Mouse (Mus musculus) right cerebral cortex, adult 2 months (tissue): ENCODE results near the gene Ilf2.
A peak's percentile ranks its signal among the peaks of the same experiment; 100 is the strongest.

ENCODE experiments used
- DNase-seq, 2 experiments: peaks; one replicate each; pipeline ENCODE4 v3.0.0; 2021 to 2022; ENCODE audit warnings: low spot score in 2 of 2

Ilf2 gene

DNA sequence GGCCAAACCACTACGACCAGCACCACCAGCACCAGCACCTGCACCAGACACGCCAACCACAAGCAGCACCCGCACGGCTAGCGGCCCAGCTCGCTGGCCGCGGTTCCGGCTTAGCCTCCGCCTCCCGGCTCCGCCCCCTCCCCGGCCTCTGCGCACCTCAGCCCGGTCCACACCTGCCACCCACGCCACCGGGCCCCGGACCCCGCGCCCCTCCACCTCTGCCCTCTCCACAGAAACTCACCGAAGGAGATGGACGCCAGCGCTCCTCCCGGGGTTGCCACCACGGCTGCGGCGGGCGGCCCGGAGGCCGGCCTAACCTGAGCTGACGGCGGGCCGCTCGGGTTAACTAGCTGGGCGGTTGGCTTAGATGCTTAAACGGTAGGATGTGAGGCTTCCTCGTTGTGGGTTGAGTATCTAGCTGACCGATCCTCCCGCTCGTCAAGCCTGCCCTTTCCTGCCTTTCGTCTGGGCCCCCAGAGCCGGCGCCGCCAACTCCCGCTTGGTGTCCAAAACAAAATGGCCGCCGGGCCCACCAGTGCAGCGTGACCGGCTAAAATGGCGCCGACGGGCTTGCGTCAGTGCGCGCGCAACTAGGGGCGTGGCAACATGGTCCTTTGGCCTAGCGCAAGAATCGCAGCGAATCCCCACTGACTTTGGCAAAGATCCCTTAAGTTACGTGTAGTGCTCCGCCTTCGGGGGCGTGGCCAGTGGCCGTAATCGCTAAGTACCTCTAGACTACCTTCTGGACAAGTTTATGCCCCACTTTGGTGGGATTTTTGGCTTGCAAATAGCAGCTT lies 33.2 kb downstream of the Ilf2 start, which contains the start of gene Chtop:
Gene Chtop, minus strand, starts transcription at position 549 of the 797 bp plus-strand sequence.
- DNase-seq = peak; percentile 99 to 100

DNA sequence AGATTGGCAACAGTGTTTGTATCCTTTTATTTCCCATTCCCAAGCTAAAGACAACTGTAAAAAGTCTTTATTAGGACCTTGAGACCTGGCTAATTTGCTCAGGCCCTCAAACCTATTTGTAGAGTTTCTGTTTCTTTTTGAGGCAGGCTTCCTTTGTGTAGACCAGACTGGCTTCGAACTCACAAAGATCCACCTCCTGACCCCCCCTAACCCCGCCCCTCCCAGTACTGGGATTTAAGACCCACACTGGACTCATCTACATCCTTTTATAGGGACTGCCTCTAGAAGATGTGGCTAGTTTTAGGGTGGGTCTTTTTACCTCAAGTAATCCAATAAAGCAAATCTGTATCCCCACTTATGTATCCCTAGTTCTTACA lies 33.8 kb downstream of the Ilf2 start:
- no peak for DNase-seq

DNA sequence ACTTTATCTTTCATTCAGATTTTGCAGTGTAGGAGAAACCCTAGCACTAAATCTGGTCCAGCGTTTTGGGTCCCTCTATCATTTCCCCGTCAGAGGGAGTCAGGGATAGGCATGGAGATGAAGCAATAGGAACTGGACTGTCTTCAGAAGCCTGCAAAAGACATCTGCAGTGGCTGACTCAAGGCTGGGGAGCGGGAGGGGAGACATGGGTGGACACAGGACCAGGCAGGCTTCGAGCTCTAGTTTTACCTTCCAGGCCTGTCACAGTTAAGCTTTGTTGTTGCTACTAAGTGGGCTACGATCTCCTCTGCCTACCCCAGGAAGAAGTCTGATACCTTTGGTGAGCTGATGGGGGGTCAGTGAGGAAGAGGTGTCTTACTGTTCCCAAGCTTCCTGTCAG lies 36.4 kb downstream of the Ilf2 start:
- DNase-seq = no peak

DNA sequence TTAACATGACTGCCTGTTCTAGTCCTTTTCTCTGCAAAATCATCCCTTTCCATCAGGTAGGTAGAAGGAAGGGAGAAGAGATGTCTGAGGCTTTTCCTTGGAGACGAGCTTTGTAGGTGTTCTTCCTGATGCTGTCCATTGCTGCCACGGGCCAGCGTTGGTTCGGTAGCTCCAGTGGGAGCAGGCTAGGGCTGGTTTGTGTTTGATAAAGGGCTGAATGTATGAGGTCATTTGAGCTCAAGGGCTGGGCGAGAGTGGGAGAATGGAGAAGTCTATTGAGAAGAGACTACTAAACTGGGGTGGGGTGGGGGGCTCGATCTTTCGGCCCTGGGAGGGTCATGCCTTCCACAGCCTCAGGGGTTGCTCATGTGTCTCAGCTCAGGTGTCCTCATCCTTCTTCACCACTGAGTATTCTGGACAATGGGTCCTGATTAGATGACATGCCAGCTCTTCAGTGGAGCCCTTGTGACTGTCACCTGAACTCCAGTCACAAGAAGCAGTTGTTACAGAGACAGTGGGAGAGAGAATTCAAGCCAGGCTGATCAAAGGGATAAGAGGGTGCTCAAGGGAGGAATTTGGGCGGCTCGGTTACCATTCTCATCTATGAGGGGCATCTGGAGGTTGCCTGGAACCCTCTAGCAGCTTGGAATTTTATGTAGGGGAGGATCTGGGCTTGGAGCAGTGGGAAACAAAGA lies 37.2 kb downstream of the Ilf2 start:
- no peak for DNase-seq

DNA sequence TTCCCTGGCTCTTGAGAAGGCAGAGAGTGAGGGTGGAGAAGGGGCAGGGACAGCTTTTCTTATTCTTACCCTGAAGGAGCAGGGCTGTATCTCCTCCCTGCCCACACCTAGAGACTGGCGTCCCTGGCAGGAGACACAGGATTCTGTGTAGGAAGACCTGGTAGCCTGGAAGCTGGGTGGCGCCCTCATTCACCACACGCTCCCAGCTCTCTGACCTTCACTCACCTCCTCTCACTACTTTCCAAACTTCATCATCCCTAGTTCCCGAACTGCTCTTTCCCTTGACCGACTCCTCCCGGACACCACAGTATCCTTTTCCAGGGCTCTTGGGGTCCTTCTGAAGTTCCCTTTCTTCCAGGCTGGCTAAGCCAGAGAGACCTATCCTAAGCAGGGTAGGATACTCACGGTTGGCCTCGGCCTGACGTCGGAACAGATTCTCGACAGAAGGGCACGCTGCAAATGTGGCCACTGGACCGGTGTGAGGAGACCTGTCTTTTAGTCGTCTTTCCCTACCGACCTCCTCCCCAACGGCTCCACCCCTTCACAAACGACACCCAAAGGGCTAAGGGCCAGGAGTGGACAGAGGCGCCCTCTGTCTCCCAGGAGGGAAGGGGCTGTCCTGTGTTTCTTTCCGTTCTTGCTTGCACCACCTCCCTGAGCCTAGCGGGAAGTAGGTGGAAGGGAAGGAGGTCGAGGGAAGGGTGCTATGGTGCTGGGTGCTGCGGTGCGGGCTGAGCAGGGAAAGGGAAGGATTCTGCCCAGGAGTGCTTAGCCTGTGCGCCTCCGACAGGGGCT lies 38.1 kb downstream of the Ilf2 start, which contains the start of the genes S100a1 and S100a13:
Gene S100a1, minus strand, starts transcription at position 597 of the 795 bp plus-strand sequence.
Gene S100a13, plus strand, starts transcription at position 640 of the 795 bp plus-strand sequence.
- DNase-seq = peak in 1 of 2 experiments; percentile 51

DNA sequence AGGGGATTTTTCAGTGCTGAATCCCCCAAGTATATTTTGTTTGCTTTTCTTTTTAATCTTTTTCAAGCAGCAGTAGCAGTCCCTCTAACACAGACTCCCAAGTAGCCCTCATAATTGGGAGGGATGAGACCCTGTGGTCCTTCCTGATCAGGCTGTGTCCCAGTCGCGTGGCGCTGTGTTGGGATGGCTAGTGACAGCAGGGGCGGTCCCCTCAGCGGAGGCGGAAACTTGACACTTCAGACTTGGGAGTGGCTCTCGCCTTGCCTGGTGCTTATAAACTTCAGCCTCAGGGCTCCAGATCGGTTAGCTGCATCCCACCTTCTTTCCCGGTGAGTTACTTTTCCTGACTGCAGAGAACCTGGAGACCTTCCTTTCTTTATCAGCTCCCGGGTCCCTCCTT lies 38.8 kb downstream of the Ilf2 start:
- DNase-seq = no peak

DNA sequence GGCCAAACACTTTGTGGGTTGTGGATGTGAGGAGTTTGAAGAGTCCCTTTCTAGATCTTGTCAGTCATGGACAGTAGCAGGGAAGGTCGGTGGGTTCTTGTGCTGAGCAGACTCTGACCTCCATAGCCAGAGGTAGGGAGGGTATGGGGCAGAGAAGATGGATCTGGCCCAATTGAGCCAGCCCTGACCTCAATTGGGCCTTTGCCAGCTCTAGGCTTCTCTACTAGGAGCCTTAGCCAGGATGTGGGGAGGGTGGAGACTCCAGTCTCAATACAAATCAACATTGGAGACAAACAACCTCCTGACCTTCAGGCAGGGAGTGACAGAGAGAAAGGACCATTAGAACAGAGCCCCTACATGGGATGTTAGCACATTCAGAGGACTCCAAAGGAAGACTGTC lies 39.3 kb downstream of the Ilf2 start:
- DNase-seq = no peak

DNA sequence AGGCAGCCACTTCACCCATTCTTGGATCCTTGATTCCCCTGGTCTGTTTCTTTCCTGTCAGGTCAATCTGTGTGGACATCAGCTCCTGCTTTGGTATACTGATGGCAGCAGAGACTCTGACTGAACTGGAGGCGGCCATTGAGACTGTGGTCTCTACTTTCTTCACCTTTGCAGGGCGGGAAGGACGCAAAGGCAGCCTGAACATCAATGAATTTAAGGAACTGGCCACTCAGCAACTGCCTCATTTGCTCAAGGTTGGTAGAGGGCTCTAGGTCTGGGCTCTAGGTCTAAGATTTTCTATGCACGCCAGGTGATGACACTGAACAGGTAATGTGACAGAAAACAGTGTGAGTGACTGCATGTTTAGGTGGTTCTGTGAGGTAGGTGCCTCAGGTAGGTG lies 39.9 kb downstream of the Ilf2 start:
- DNase-seq = no peak

DNA sequence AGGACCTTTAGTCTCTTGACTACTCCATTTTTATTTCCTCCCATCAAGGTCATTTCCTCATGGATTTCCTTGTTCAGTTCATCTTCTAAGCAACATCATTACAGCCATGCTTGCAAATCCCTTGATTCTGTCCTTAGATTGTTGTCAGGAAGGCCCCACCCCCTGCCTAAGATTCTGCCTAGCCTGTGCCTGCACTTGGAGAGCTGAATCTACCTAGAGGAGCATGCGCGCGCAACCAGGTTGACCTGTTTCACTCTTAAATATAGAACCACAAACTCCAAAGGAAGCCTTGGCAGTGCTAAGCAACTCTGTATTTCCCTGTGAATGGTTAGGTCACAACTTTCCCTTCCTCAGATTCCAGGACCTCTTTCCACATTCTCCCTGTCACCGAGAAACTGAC lies 41.8 kb downstream of the Ilf2 start:
- no peak for DNase-seq

DNA sequence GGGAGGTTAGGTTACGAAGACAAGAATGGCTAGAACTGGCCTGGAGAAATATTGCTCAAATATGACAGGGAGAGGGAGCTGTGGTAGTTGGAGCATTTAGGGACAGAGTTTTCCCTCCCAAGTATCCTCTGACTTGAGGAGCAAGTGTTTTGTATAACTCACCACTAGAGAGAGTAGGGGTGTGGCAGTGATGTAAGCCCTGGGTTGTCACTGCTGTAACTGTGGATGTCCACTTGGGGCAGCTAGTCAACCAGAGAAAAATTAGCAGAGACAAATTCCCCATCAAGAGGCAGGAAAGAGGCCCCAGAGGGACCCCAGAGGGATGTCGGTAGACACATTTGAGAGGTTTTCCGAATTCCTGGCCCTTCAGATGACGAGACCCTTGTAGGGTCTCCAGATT lies 49.5 kb downstream of the Ilf2 start:
- DNase-seq = peak in 1 of 2 experiments; percentile 44

DNA sequence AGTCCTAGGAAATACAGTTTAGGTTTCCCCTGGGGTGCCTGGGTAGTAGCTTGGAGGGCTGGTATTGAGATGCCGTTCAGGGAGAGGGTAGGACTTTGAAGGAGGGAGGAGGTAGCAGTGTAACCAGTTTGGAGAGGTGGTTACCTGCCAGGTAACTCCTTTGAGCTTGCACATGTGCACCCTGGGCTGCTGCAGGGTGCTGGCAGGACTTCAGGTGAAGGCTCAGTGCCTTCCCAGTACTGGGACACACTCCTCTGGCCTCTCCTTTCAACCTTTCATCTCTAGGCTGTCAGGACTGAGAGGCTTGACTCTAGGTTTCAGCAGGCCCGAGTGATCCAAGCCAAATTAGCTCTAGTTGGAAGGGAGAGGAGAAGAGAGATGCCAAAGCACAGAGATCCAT lies 50.1 kb downstream of the Ilf2 start:
- DNase-seq = no peak

DNA sequence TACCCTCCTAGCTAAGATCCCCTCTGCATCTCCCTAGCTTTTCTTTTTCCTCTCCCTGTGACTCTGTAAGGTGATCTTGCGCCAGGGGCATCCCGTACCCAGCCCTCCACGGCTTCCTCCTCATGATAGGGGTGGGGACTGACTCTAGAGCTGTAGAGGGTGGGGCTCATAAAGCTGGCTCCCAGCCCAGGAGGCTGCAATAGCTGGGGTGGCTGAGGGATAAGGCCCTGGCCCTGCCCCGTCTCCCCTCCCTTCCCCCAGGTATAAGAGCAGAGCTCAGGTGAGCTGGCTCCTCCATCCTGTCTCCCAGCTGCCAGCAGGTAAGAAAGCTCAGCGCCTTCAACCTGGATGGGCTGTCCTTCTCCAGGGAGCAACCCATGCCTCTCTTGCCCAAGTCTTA lies 50.7 kb downstream of the Ilf2 start, which contains the start of gene S100a14:
Gene S100a14, plus strand, starts transcription at position 277 of the 400 bp plus-strand sequence.
- no peak for DNase-seq

DNA sequence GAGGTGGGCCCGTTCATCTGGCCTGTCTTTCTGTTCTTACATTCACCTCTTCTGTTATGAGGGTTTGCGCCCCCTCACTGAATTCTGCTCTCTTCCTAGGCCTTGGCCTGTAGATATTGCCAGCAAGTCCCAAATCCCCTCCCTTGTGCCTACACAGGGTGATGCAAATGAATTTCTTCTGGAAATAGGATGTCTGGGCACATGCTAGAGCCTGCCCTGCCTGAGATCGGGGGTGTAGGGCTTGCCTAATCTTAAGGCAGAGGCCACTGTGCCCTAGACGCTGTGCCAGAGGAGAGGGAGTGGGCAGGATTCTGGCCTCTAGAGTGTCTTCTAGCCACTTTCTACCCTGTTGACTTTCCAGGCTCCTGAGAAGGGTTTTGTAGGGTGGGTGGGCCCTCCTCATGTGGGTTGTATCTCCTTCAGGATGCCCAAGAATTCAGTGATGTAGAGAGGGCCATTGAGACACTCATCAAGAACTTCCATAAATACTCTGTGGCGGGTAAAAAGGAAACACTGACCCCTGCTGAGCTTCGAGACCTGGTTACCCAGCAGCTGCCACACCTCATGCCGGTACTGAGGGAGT lies 51.5 kb downstream of the Ilf2 start:
- DNase-seq = no peak

DNA sequence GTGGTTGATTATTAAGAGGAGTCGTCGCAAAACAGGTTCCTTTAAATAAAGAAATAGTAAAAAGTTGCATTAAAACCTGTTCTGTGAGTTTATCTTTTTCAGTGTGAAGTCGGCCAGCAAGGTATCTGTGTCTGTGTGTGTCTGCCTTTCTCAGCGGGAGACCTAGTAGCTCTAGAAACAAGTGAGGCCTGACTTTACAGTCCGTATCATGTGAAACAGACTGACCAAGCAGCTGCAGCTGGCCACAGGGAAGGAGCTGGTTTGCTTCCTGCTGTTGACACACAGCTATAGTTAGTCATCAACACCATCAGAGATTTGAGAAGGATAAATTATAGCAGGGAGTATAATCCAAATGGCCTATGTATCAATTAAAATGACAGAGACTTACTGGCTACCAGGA lies 55.8 kb downstream of the Ilf2 start:
- no peak for DNase-seq

DNA sequence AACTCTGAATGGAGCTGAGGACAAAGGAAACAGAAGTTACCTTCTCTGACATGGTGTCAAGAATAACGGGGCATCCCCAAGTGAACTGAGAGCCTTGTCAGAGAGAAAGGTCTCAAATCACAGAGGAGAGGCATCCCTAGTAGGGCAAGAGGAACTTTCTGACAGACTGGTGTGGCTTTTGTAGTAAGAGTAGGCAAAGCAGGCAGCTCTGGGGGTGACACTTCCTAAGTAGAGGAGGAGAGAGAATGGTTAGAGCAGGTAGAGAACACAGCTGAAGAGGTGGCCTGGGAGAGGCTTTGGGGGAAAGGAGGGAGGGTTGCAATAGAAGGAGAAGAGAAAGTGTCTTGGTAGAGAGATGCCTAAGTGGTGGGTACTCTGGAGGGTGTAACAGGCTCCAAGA lies 59.5 kb downstream of the Ilf2 start:
- DNase-seq = no peak

DNA sequence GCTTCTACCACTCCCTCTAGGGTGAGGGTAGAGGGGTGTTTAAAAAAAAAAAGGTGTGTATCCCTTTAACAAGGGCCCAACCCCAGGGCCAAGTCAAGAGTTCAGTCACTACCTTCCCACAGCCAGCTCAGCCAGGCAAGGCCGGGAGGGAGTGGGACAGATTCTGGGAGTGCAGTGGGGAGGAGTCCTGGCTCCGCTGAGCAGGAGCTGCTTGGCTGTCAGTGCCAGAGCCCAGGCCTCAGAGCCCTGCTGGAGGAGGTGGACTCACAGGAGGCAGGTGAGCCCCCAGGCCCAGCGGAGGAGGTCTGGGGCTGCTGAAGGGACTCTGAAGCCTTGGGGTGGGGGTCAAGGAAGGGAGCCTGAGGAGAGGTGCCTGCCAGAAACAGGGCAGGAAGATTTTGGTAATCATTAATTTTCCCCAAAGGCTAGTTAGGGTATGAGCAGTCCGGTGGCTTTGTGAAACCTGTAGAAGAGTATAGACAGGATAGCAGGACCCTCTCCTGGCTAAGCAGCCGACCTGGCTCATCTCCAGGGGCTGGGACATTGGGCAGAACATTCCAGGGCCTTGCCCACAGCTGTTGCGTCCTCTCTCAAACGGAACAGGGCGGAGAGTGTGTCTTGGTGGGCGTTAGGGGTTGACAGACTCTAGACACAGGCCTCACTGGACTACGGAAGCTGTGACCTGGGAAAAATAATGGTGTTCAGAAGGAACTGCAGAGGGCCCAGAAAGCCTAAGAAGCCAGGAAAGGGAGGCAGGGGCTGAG lies 61.4 kb downstream of the Ilf2 start, which contains the start of gene S100a16:
Gene S100a16, plus strand, starts transcription at position 114 of the 764 bp plus-strand sequence.
- DNase-seq = no peak

DNA sequence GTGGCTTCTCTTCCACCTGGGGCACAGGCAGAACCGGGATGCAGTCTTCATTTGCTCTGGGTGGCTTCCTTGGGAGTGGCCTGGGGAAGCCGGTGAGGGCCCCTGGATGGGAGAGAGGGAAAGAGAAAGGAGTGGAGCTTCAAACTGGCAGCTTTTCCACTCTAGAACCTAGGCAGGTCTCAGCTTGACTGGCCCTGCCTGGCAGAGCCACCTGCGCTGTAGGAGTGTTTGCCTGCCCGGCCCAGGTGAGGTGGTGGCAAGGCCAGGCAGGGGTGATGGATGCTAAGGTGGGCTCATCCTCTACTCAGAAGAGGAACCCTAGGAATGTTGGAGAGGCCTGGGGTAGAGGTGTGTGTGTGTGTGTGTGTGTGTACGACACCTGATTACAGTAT lies 62.0 kb downstream of the Ilf2 start:
- DNase-seq = no peak
